Mouse (Mus musculus) heart, embryonic 11.5 days (tissue): ENCODE measurements around the gene Ndufa4. TPM values are rescaled to one million over a fixed set of nuclear protein-coding genes. Genes with fewer than 3 reads are reported as not detected.

ENCODE experiments used
- ATAC-seq: fragments of 200-750 bp; cut with Nextera tagmentation; replicated peaks from 2 replicates; pipeline ENCODE4 v1.8.0; 2017; ENCODE audit warnings: moderate library complexity; ENCODE audit not compliant: insufficient number of reproducible peaks, low FRiP score, low TSS enrichment
- H3K27ac ChIP-seq: fragments of 300-500 bp; sonication (generic); 2 replicates; pipeline ENCODE4 v1.5.1; 2014; ENCODE audit warnings: mild to moderate bottlenecking, low read depth, low read length
- H3K27me3 ChIP-seq: fragments of 300-500 bp; sonication (generic); 2 replicates; pipeline ENCODE4 v1.6.1; 2014; ENCODE audit warnings: mild to moderate bottlenecking, low read length, mixed read lengths; ENCODE audit not compliant: control insufficient read depth, insufficient read depth
- H3K36me3 ChIP-seq: fragments of 300-500 bp; sonication (generic); 2 replicates; pipeline ENCODE4 v1.6.1; 2014; ENCODE audit warnings: mild to moderate bottlenecking, low read length, moderate library complexity, mixed read lengths; ENCODE audit not compliant: control insufficient read depth, insufficient read depth
- H3K4me1 ChIP-seq: fragments of 300-500 bp; sonication (generic); 2 replicates; pipeline ENCODE4 v1.6.1; 2014; ENCODE audit warnings: low read length; ENCODE audit not compliant: control insufficient read depth, insufficient read depth
- H3K4me2 ChIP-seq: fragments of 300-500 bp; sonication (generic); 2 replicates; pipeline ENCODE4 v1.6.1; 2014; ENCODE audit warnings: mild to moderate bottlenecking, moderate library complexity
- H3K4me3 ChIP-seq: fragments of 300-500 bp; sonication (generic); 2 replicates; pipeline ENCODE4 v1.5.1; 2014; ENCODE audit warnings: low read depth, low read length
- H3K9ac ChIP-seq: fragments of 300-500 bp; sonication (generic); 2 replicates; pipeline ENCODE4 v1.6.1; 2014; ENCODE audit warnings: mild to moderate bottlenecking, low read depth, low read length, moderate library complexity
- H3K9me3 ChIP-seq: fragments of 300-500 bp; sonication (generic); replicated peaks from 2 replicates; pipeline ENCODE4 v1.6.1; 2016; ENCODE audit warnings: low read length; ENCODE audit not compliant: control insufficient read depth
- WGBS: fragments of 180-500 bp; shearing (Covaris S2); extraction: QIAGEN DNeasy Blood & Tissue Kit; methylation state at CpG from one replicate; pipeline ENCODE4 v1.1.7; 2014; ENCODE audit not compliant: insufficient replicate concordance; 5-methylcytosine and 5-hydroxymethylcytosine counted together
- polyA plus RNA-seq: library from polyadenylated mRNA; unstranded; fragments of >200 nt; fragmentation: Nextera tagmentation; extraction: Ambion mirVana; gene quantifications from 2 replicates; pipeline ENCODE4 v1.2.1, GENCODE M21; 2014

Gene Ndufa4
- polyA plus RNA-seq: 1,392 and 1,479 TPM in 2 replicates

DNA sequence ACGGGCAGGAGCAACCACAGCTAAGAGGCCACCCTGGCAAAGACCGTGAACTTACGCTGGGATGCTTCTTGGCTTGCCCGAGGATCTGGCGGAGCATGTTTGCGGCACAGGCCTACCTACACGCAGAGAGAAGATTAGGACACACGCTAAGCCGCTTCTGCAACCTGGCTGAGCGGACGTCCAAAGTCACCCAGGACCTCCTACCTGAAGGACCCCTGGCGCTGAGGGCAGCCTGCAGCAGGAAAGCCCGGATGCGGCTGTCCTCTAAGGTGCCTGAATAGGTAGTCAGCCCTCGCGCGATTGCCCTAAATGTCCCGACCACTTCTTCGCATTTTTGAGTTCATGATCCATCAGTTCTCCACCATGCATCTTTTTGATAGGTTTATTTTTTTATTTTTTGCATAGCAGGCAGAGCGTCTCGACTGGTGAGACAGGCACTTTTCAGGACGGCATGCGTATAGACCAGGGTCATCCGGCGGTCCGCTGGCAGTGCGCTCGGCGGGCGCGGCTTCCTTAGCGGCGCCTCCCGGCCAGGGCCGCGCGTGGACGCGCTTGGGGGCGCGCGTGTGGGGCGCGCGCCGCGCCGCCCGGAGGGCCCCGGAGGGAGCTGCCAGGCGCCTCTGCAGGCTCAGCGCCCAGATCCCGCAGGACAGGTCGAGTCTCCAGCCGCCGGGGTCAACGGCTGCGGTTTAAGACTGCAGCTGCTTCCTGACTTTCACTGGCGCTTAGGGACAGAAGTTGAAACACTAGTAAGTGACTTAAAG, at the start of gene Ndufa4, which contains the start of gene Phf14:
Gene Ndufa4 (minus strand): TSS at position 229 of the 764 bp plus-strand sequence.
Gene Phf14 (plus strand): TSS at position 541 of the 764 bp plus-strand sequence.
- under 1% methylated on average over 59 of the region's 59 CpGs for WGBS
- Histone ChIP-seq H3K4me1 (no peaks in the 10 kb centered on the region), H3K27ac (peak within 1 kb of the TSS; percentile 77)

GRCm38 (mm10) chr6:11948100-11948499, 40.8 kb upstream of the Ndufa4 start:
- ATAC-seq: no peak
- no peak overlapping the region for H3K27ac ChIP-seq
- H3K4me1 ChIP-seq: 0 out of 2 replicates have a peak, but pooled peaks cover 5% of the 10 kb centered on the region
- no peak overlapping the region for H3K4me3 ChIP-seq
- no peaks in the 10 kb centered on the region for H3K27me3 ChIP-seq
- no peak overlapping the region for H3K4me2 ChIP-seq
- no peaks in the 10 kb centered on the region for H3K9me3 ChIP-seq
- WGBS: 87% methylated on average over 1 of the region's 1 CpGs
- peaks cover 3% of the 10 kb centered on the region; the same call in 1 of the 2 replicates for H3K36me3 ChIP-seq
- no peak overlapping the region for H3K9ac ChIP-seq

More for the DNA sequence above, at the start of gene Ndufa4, which contains the start of gene Phf14:
- Histone ChIP-seq H3K9ac (peak within 1 kb of the TSS; percentile 91), H3K9me3 (no peaks in the 10 kb centered on the region), H3K4me3 (peak within 1 kb of the TSS; percentile 88), H3K36me3 (peaks cover 7% of the 10 kb centered on the region), H3K27me3 (no peaks in the 10 kb centered on the region), H3K4me2 (peak within 1 kb of the TSS; percentile 75)
- ATAC-seq: peak; percentile 97

DNA sequence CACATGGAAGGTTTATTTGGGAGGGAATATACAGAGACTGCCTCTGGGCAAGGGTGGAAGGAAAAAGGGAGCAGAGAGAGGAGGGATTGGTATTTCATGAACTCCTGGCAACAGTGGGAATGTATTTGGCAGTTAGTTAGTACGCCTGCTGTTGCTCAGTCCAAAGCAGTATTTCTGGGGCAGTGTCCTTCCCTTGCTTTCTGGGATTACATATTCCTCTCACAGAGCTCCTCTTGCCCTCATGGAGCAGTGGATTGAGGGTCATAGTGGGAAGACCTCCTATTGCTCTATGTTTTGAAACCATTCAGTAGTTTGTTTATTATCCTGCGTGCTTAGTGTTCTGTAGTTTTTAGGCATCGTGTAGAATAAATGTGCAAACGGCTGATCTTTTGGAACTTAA, 34.8 kb upstream of the Ndufa4 start:
- 92% methylated on average over 4 of the region's 4 CpGs for WGBS
- no peak overlapping the region for H3K9ac ChIP-seq
- no peak overlapping the region for H3K27ac ChIP-seq
- H3K9me3 ChIP-seq: no peaks in the 10 kb centered on the region
- no peaks in the 10 kb centered on the region for H3K27me3 ChIP-seq
- 0 out of 2 replicates have a peak, but pooled peaks cover 5% of the 10 kb centered on the region for H3K4me1 ChIP-seq
- no peak for ATAC-seq
- no peak overlapping the region for H3K4me3 ChIP-seq
- H3K36me3 ChIP-seq: peaks cover 7% of the 10 kb centered on the region
- no peak overlapping the region for H3K4me2 ChIP-seq

- Histone ChIP-seq H3K9ac (no peak overlapping the region), H3K27me3 (no peaks in the 10 kb centered on the region), H3K9me3 (no peaks in the 10 kb centered on the region), H3K4me2 (no peak overlapping the region), H3K4me1 (0 out of 2 replicates have a peak, but pooled peaks cover 5% of the 10 kb centered on the region), H3K27ac (no peak overlapping the region), H3K4me3 (no peak overlapping the region), H3K36me3 (peaks cover 7% of the 10 kb centered on the region)
- no peak for ATAC-seq
Observed at GRCm38 (mm10) chr6:11940895-11941294, 33.6 kb upstream of the Ndufa4 start.

DNA sequence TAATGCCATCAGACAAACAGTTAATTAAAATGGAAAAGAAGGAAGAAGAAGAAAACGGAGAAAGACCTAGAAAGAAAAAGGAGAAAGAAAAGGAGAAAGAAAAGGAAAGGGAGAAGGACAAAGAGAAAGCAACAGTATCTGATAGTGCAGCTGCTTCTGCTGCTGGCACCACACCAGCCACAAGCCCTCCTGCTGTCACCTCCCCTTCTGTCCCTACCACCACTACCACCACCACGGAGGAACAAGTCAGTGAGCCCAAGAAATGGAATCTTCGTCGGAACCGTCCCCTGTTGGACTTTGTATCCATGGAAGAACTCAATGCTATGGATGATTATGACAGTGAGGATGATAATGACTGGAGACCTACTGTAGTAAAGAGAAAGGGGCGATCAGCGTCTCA, 26.1 kb upstream of the Ndufa4 start:
- no peak for ATAC-seq
- no peaks in the 10 kb centered on the region for H3K36me3 ChIP-seq
- WGBS: 89% methylated on average over 7 of the region's 7 CpGs
- H3K9ac ChIP-seq: no peak overlapping the region
- H3K4me3 ChIP-seq: no peak overlapping the region
- H3K4me1 ChIP-seq: no peaks in the 10 kb centered on the region
- no peak overlapping the region for H3K4me2 ChIP-seq
- no peaks in the 10 kb centered on the region for H3K9me3 ChIP-seq
- no peak overlapping the region for H3K27ac ChIP-seq
- no peaks in the 10 kb centered on the region for H3K27me3 ChIP-seq

- Histone ChIP-seq H3K27me3 (no peaks in the 10 kb centered on the region), H3K4me2 (peak overlapping the region; percentile 78; the same call in 1 of the 2 replicates), H3K4me1 (peaks cover 6% of the 10 kb centered on the region; the same call in 1 of the 2 replicates), H3K27ac (no peak overlapping the region), H3K36me3 (0 out of 2 replicates have a peak, but pooled peaks cover 4% of the 10 kb centered on the region), H3K4me3 (no peak overlapping the region; the same call in 1 of the 2 replicates), H3K9me3 (no peaks in the 10 kb centered on the region), H3K9ac (no peak overlapping the region)
- ATAC-seq: no peak
- 66% methylated on average over 6 of the region's 6 CpGs for WGBS
Observed at GRCm38 (mm10) chr6:11927485-11927884, 20.2 kb upstream of the Ndufa4 start.

DNA sequence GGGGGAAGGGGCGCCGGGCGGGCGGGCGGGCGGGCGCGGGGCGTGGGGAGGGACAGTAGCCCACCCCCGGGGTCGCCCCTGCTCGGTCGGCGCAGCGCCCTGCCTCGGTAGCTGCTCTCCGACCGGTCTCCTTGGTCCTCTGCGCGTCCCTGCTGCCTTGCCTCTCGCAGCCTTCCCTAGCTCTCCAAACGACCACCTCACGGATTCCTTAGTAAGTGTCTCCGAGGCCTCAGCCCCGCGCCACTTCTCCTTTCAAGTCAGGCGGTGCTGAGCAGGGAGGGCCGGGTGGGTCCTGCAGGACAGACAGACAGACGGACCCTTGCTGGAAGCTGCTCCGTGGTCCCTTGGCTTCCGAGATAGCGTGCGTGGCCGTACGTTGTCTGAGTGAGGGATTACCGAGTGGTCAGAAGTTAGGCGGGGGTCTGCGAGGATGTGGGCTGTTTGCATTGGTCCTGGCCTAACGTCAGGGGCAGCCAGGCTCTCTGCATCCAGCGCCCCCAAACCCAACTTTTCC, 18.8 kb upstream of the Ndufa4 start:
- Histone ChIP-seq H3K36me3 (0 out of 2 replicates have a peak, but pooled peaks cover 4% of the 10 kb centered on the region), H3K9me3 (no peaks in the 10 kb centered on the region), H3K4me2 (peak overlapping the region; percentile 78), H3K9ac (peak overlapping the region; percentile 98), H3K4me3 (peak overlapping the region; percentile 92), H3K4me1 (peaks cover 6% of the 10 kb centered on the region; the same call in 1 of the 2 replicates), H3K27me3 (no peaks in the 10 kb centered on the region), H3K27ac (peak overlapping the region; percentile 98)
- peak; percentile 74 for ATAC-seq
- WGBS: under 1% methylated on average over 35 of the region's 40 CpGs

- Histone ChIP-seq H3K4me2 (peak overlapping the region; percentile 78), H3K4me3 (peak overlapping the region; percentile 92), H3K9ac (peak overlapping the region; percentile 98), H3K27me3 (no peaks in the 10 kb centered on the region), H3K36me3 (0 out of 2 replicates have a peak, but pooled peaks cover 4% of the 10 kb centered on the region), H3K27ac (peak overlapping the region; percentile 98), H3K9me3 (no peaks in the 10 kb centered on the region), H3K4me1 (peaks cover 6% of the 10 kb centered on the region; the same call in 1 of the 2 replicates)
- ATAC-seq: peak; percentile 92
- under 1% methylated on average over 20 of the region's 20 CpGs for WGBS
Observed at GRCm38 (mm10) chr6:11925496-11926041, 18.3 kb upstream of the Ndufa4 start.
